21 mouse cellular contexts compared by ENCODE assay signal in the genomic region with DNA sequence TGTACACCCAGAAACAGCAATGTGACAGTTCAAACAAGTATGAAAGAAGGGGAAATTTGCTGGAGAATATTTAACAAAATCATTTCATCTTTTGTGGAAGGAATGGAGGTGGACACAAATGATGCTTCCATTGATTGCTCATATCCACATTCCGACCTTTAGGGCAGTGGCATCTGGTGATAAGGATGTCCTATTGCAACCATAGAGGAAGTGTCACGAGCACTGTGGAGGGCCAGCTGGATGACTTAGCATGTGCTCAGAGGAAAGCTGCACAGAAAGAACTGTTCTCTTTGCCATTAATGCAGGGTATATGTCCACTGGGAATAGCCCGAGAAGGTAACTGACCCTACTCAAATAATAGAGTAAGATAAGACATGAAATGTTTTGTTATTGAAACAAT. TPM values are rescaled to one million over a fixed set of nuclear protein-coding genes. Genes with fewer than 3 reads are reported as not detected.
"Had no signal": no experiment of that assay in that cellular context is flagged by ENCODE, and none has a peak within 500 bp of the region (broad histone marks: within the 10 kb centered on the region; RNA-seq: fewer than 3 reads in every experiment).

No protein-coding gene starts in this region.

- DNase-seq: kidney, postnatal 4 days; liver, postnatal 0 days; lung, postnatal 14 days; retina, postnatal 1 day; right cerebral cortex, postnatal 4 days; spleen, adult 18-20 months; thymus, adult 18-20 months; thymus, postnatal 14 days had no signal

- H3K27ac ChIP-seq: left cerebral cortex, adult 2 months; limb, embryonic 10.5 days; lung, embryonic 15.5 days; macrophage; neural tube, embryonic 13.5 days had no signal

- H3K9ac ChIP-seq: liver, postnatal 0 days; lung, embryonic 15.5 days; neural tube, embryonic 13.5 days had no signal

- H3K27me3 ChIP-seq: lung, embryonic 15.5 days; neural tube, embryonic 13.5 days had no signal

- H3K4me1 ChIP-seq: limb, embryonic 10.5 days; neural tube, embryonic 13.5 days had no signal

- ATAC-seq: intestine, postnatal 0 days; liver, postnatal 0 days; midbrain, embryonic 16.5 days had no signal

- H3K4me2 ChIP-seq: liver, embryonic 11.5 days; lung, embryonic 15.5 days; midbrain, embryonic 11.5 days; neural tube, embryonic 13.5 days had no signal

- H3K4me3 ChIP-seq: left cerebral cortex, adult 2 months; limb, embryonic 10.5 days; lung, embryonic 15.5 days; neural tube, embryonic 13.5 days had no signal

- H3K36me3 ChIP-seq: limb, embryonic 10.5 days; lung, embryonic 15.5 days; neural tube, embryonic 13.5 days had no signal

- H3K9me3 ChIP-seq: limb, embryonic 10.5 days; lung, embryonic 15.5 days; neural tube, embryonic 13.5 days had no signal

RNA-seq across cellular contexts. Expression of gene Gm13691, which starts 19.5 kb away (rescaled TPM):
- polyA plus RNA-seq: intestine, postnatal 0 days; kidney, embryonic 16.5 days; limb, embryonic 10.5 days; liver, embryonic 11.5 days; liver, postnatal 0 days; lung, embryonic 15.5 days; macrophage; midbrain, embryonic 11.5 days; midbrain, embryonic 16.5 days; neural tube, embryonic 13.5 days; stomach, embryonic 14.5 days had no signal

RNA-seq across cellular contexts. Expression of gene Gm13697, which starts 25.3 kb away (rescaled TPM):
- polyA plus RNA-seq: intestine, postnatal 0 days; kidney, embryonic 16.5 days; limb, embryonic 10.5 days; liver, embryonic 11.5 days; liver, postnatal 0 days; lung, embryonic 15.5 days; macrophage; midbrain, embryonic 11.5 days; midbrain, embryonic 16.5 days; neural tube, embryonic 13.5 days; stomach, embryonic 14.5 days had no signal

RNA-seq across cellular contexts. Expression of gene Gm13694, which starts 31.1 kb away (rescaled TPM):
- polyA plus RNA-seq: intestine, postnatal 0 days; kidney, embryonic 16.5 days; limb, embryonic 10.5 days; liver, embryonic 11.5 days; liver, postnatal 0 days; lung, embryonic 15.5 days; macrophage; midbrain, embryonic 11.5 days; midbrain, embryonic 16.5 days; neural tube, embryonic 13.5 days; stomach, embryonic 14.5 days had no signal

RNA-seq across cellular contexts. Expression of gene Gm13696, which starts 36.9 kb away (rescaled TPM):
- polyA plus RNA-seq: intestine, postnatal 0 days; kidney, embryonic 16.5 days; limb, embryonic 10.5 days; liver, embryonic 11.5 days; liver, postnatal 0 days; lung, embryonic 15.5 days; macrophage; midbrain, embryonic 11.5 days; midbrain, embryonic 16.5 days; neural tube, embryonic 13.5 days; stomach, embryonic 14.5 days had no signal

RNA-seq across cellular contexts. Expression of gene Gm13695, which starts 42.7 kb away (rescaled TPM):
- total RNA-seq: layer of hippocampus, postnatal 25 days; left cerebral cortex, adult 2 months had no signal
- polyA plus RNA-seq: intestine, postnatal 0 days; kidney, embryonic 16.5 days; limb, embryonic 10.5 days; limb, embryonic 14.5 days; liver, embryonic 11.5 days; liver, postnatal 0 days; lung, embryonic 15.5 days; macrophage; midbrain, embryonic 11.5 days; midbrain, embryonic 16.5 days; neural tube, embryonic 13.5 days; stomach, embryonic 14.5 days had no signal
